Mouse (Mus musculus): ENCODE data around the gene Tamm41. TPM values are rescaled to one million over a fixed set of nuclear protein-coding genes. Genes with fewer than 3 reads are reported as not detected.

The Tamm41 gene
- total RNA-seq, 4 experiments from 2014 or later: 20.3 to 25.4 (median 20.8) TPM

GRCm38 (mm10) chr6:115027485-115027992, 10.1 kb downstream of the Tamm41 start:
- no peak for DNase-seq (ENCODE audit: low spot score in 2 of 2)

- no peak for DNase-seq (ENCODE audit: low spot score in 2 of 2)
Measured at GRCm38 (mm10) chr6:115022876-115023275, 14.8 kb downstream of the Tamm41 start.

GRCm38 (mm10) chr6:115015461-115015860, 22.2 kb downstream of the Tamm41 start:
- DNase-seq (ENCODE audit: low spot score in 2 of 2): no peak

DNA sequence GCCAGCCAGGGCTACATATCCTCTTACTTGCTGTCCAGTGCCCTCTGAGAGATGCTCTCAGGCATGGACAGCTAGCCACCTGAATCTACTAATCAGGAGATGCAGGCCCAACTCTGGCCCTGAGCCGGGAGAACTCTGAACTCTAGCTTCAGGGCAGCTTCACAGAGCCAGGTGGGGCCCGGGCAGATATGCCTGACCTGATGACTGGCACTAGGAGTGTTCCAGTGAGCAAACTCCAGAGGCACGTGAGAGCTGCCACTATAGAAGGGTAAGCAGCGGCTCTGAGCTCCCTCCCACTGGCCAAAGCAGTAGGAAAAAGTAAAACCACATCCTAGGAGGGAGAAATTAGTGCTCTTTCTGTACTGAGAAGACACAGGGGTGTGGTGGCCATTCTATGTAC, 24.1 kb downstream of the Tamm41 start:
- no peak for DNase-seq (ENCODE audit: low spot score in 2 of 2)

- DNase-seq (ENCODE audit: low spot score in 2 of 2): no peak
Measured at GRCm38 (mm10) chr6:115011792-115012191, 25.9 kb downstream of the Tamm41 start.

- DNase-seq (ENCODE audit: low spot score in 2 of 2): no peak
Measured at GRCm38 (mm10) chr6:115010815-115011214, 26.9 kb downstream of the Tamm41 start.

- no peak for DNase-seq (ENCODE audit: low spot score in 2 of 2)
Measured at GRCm38 (mm10) chr6:115010304-115010703, 27.4 kb downstream of the Tamm41 start.

DNA sequence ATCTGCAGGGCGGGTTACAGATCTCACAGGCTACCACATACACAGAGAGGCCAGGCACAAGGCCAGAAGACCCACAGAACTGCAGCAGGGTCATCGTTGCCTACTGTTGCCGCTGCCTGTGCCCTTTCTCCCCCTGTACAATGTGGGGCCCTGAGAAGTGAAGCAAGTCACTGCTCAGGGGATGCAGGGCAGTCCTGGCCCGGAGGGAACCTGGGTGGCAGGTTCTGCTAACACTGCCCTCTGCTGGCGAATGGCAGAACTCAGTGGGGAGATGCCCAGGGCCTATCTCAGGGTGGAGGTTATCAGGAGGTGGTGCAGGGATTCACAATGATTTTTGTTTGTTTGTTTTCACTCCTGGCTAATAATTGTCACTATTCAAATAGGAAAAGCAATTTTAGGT, 29.9 kb downstream of the Tamm41 start:
- peak in 1 of 2 experiments; percentile 68 for DNase-seq (ENCODE audit: low spot score in 2 of 2)

DNA sequence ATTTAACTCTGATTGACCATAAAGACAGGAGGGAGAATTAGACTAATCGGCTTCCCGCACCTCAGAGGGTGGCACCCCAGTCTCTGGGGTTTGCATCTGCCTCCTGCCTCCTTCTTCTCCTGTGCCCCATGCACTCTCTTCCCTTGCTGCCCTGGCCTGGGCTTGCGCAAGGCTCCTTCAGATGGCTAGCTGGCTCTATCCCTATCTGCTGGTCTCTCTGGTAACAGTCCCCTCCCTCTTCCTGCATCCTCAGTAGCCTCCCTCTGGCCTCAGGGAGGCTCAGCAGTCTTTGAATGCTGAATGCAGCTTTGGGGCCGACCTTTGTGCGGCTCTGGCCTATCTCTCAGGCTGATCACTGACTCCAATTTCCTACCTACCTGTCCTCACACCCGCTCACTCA, 30.7 kb downstream of the Tamm41 start:
- no peak for DNase-seq (ENCODE audit: low spot score in 2 of 2)

- no peak for DNase-seq (ENCODE audit: low spot score in 2 of 2)
Measured at GRCm38 (mm10) chr6:115006065-115006464, 31.6 kb downstream of the Tamm41 start.

GRCm38 (mm10) chr6:115005351-115005890, 32.3 kb downstream of the Tamm41 start:
- peak; percentile 44 to 86 for DNase-seq (ENCODE audit: low spot score in 2 of 2)

GRCm38 (mm10) chr6:115004636-115005035, 33.0 kb downstream of the Tamm41 start:
- peak; percentile 23 to 89 for DNase-seq (ENCODE audit: low spot score in 2 of 2)

GRCm38 (mm10) chr6:114998374-114999031, 39.2 kb downstream of the Tamm41 start:
- DNase-seq (ENCODE audit: low spot score in 2 of 2): no peak

DNA sequence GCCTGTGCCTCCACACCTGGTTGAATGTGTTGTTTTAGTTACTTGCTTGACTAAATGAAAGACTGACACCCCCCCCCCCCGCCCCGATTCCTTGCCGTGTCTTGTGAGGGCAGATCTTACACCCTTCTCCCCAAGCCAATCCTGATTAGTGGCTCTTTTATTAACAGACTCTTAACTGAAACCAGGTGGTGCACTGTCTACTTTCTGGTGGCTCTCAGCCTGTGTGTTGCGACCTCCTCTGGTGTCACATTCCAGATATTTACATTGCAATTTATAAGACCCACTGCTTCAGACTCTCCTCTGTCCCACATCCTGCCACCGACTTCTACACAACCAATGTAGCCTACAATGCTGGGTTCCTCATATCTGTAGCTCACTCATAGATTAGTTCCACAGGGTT, 40.2 kb downstream of the Tamm41 start:
- DNase-seq (ENCODE audit: low spot score in 2 of 2): no peak

DNA sequence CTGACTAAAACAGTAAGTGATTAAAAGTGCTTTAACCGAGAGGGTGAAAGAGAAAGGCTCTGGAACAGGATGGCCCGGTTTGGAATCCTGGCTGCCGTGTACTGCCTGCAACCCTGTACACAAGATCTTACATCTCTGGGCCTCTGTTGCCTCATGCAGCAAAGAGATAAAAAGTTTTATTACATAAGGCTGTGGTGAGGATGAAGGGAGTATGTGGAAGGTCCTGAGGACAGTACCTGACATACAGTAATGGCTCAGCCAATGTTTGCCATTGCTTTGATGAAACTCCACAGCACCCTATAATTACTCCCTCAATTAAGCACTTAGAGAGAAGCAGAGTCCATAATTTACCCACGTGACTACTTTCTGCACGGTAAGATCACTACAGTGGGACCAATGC, 40.8 kb downstream of the Tamm41 start:
- no peak for DNase-seq (ENCODE audit: low spot score in 2 of 2)

GRCm38 (mm10) chr6:114994079-114994478, 43.6 kb downstream of the Tamm41 start:
- no peak for DNase-seq (ENCODE audit: low spot score in 2 of 2)

- peak in 1 of 2 experiments; percentile 83 for DNase-seq (ENCODE audit: low spot score in 2 of 2)
Measured at GRCm38 (mm10) chr6:114993659-114994058, 44.0 kb downstream of the Tamm41 start.

- no peak for DNase-seq (ENCODE audit: low spot score in 2 of 2)
Measured at GRCm38 (mm10) chr6:114991909-114992308, 45.8 kb downstream of the Tamm41 start.

- DNase-seq (ENCODE audit: low spot score in 2 of 2): no peak
Measured at GRCm38 (mm10) chr6:114988619-114988980, 49.1 kb downstream of the Tamm41 start.

DNA sequence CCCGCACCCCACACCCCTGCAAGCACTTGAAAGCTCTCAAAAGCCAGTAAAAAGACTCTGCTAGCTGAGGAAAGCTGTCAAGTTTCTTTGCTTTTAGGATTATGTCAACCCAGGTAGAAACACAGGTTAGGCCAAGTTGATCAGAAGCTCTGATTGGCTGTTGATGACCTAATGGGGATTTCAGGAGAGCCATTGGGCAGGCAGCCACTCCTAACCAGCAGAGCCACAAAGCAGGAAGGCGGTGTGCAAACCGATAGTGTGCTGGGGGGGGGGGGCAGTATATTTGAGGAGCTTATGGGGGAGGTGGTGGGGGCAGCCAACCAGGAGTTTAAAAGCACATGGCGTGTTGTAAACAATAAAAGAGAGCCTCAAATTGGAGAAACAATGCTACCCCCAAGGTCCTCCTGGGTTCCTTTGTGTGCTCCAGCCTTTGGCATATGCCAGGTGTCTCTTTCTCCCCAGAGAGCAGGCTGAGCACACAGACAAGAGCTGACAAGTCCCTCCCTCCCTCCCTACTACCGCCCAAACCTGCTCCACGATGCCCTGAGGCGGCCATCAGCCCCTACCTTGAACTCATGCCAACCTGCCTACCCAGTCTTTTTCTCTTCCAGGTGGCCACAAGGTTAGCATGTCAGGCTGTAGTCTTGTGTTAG, 49.6 kb downstream of the Tamm41 start:
- no peak for DNase-seq (ENCODE audit: low spot score in 2 of 2)

DNA sequence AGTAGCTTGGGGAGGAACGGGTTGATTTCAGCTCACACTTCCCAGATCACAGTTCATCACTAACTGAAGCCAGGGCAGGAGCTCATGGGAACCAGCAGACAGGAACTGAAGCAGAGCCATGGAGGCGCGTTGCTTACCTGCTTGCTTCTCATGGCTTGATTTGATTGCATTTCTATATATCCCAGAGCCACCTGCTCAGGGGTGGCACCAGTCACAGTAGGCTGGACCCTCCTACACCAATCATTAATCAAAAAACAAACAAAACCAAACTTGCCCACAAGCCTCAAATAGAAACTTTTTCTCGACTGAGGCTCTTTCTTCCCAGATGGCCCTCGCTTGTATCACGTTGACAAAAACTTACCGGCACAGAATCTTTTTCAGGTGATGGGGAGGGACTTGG, 55.0 kb downstream of the Tamm41 start:
- DNase-seq (ENCODE audit: low spot score in 2 of 2): no peak

- DNase-seq (ENCODE audit: low spot score in 2 of 2): no peak
Measured at GRCm38 (mm10) chr6:114979715-114980114, 58.0 kb downstream of the Tamm41 start.

Measured in left cerebral cortex, adult 8-10 months (tissue).